Mouse (Mus musculus): ENCODE results near the gene Rhcg.

- TF ChIP-seq CTCF (IDR thresholded peaks at IDR 0.05; ENCODE audit: control insufficient read depth, insufficient read depth, insufficient read length) (no peak), MYOD1 (IDR thresholded peaks at IDR 0.05; ENCODE audit: control insufficient read depth, insufficient read length, low read depth) (no peak), USF1 (IDR thresholded peaks at IDR 0.05; ENCODE audit: low read depth) (no peak), CEBPB (IDR thresholded peaks at IDR 0.05; ENCODE audit: low read depth) (no peak), FOSL1 (IDR thresholded peaks at IDR 0.05; ENCODE audit: insufficient read depth, low read length, poor library complexity, severe bottlenecking) (no peak), MAX (IDR thresholded peaks at IDR 0.05) (no peak), MYOG (IDR thresholded peaks at IDR 0.05; ENCODE audit: control insufficient read depth, extremely low read depth, insufficient read length) (no peak)
These were observed 43.9 kb upstream of the Rhcg start for GRCm38 (mm10) chr7:79661253-79661890.

Data from C2C12 (cell line).